Mouse (Mus musculus) ES-Bruce4 (cell line): ENCODE results near the gene Scn4a.

Experiments
- CTCF ChIP-seq: IDR thresholded peaks from one replicate; pipeline ENCODE4 v1.8.1; 2011; ENCODE audit warnings: low read depth, low read length
- EP300 ChIP-seq: IDR thresholded peaks from 2 replicates; pipeline ENCODE4 v1.6.1; 2011; ENCODE audit warnings: low read depth, low read length; ENCODE audit not compliant: insufficient read depth
- POLR2A ChIP-seq: IDR thresholded peaks from one replicate; pipeline ENCODE4 v1.8.1; 2011; ENCODE audit warnings: low read length; ENCODE audit not compliant: insufficient read depth

DNA sequence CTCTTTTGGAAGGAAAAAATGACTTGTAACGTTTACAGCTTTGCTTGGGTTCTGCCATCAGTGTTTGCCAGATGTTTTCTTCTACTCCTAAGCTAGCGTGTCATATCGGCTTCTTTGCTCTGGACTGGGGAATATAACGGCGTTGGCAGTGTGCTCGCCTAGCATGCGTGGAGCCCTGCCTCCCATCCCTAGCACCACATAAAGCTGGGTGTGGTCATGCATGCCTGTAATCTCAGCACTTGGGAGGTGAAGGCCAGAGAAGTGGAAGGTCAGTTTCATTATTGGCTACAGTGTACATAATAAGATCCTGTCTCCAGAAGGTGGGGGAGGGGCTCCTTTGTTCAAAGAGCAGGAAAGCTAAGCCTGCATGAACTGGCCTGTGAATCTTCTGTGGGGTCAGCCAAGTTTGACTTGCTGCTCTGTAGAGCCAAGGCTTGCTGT, 78.1 kb downstream of the Scn4a start:
- no peak for TF ChIP-seq EP300
- TF ChIP-seq CTCF, result no peak
- TF ChIP-seq POLR2A, result no peak
